Mouse (Mus musculus): Measurements from ENCODE around the gene Ift80.

- TF ChIP-seq CTCF (IDR thresholded peaks at IDR 0.05; ENCODE audit: low read depth, low read length) (no peak), GATA1 (IDR thresholded peaks at IDR 0.05; ENCODE audit: borderline replicate concordance, low read length) (no peak)
These were observed 134.4 kb downstream of the Ift80 start for GRCm38 (mm10) chr3:68869691-68870567.

All from G1E (cell line).